Mouse (Mus musculus) cerebellum, postnatal 4 days (tissue): ENCODE data around the gene Saa3.
"Not testable (repeated sequence)": the region's sequence is repeated elsewhere in the genome, so short reads cannot be mapped to it uniquely, and the experiment has no call there.

Experiments used
- DNase-seq, 2 experiments: peaks; one replicate each; pipeline ENCODE4 v3.0.0; 2022; ENCODE audit warnings: low spot score in 2 of 2, mixed read lengths in 1 of 2

Saa3 gene

GRCm38 (mm10) chr7:46712250-46712649 lies 3.2 kb downstream of the Saa3 start:
- DNase-seq = no peak

- peak; percentile 84 to 92 for DNase-seq
Observed at GRCm38 (mm10) chr7:46710390-46710844, 5.1 kb downstream of the Saa3 start, which contains the start of gene Saal1. Gene Saal1, minus strand, starts transcription at chr7:46710680.

GRCm38 (mm10) chr7:46700521-46701025 lies 14.9 kb downstream of the Saa3 start:
- no peak for DNase-seq

- no peak for DNase-seq
Observed at GRCm38 (mm10) chr7:46696754-46697153, 18.7 kb downstream of the Saa3 start.

- DNase-seq = no peak
Observed at GRCm38 (mm10) chr7:46686827-46687226, 28.7 kb downstream of the Saa3 start.

GRCm38 (mm10) chr7:46680732-46681131 lies 34.8 kb downstream of the Saa3 start:
- no peak for DNase-seq

GRCm38 (mm10) chr7:46679044-46679443 lies 36.5 kb downstream of the Saa3 start:
- DNase-seq = not testable (repeated sequence)

- DNase-seq = no peak
Observed at GRCm38 (mm10) chr7:46678417-46678816, 37.1 kb downstream of the Saa3 start.

GRCm38 (mm10) chr7:46676808-46677360 lies 38.6 kb downstream of the Saa3 start:
- DNase-seq = peak in 1 of 2 experiments; percentile 24

- DNase-seq = no peak
Observed at GRCm38 (mm10) chr7:46675886-46676285, 39.6 kb downstream of the Saa3 start.

GRCm38 (mm10) chr7:46675061-46675460 lies 40.4 kb downstream of the Saa3 start:
- no peak for DNase-seq

GRCm38 (mm10) chr7:46672160-46672672 lies 43.3 kb downstream of the Saa3 start, which contains the start of gene Tph1:
Gene Tph1, minus strand, starts transcription at chr7:46672537.
- no peak for DNase-seq

GRCm38 (mm10) chr7:46667256-46667655 lies 48.2 kb downstream of the Saa3 start:
- DNase-seq = no peak

GRCm38 (mm10) chr7:46665236-46665635 lies 50.3 kb downstream of the Saa3 start:
- peak; percentile 46 to 54 for DNase-seq
